Mouse (Mus musculus) embryo, embryonic 11.5 days (tissue): ENCODE data around the gene Gpr84.

Experiments
- DNase-seq: peaks from one replicate; pipeline ENCODE4 v3.0.0-alpha.2; 2012; ENCODE audit warnings: low read depth, low spot score

Gene Gpr84

GRCm38 (mm10) chr15:103307125-103307524 lies 3.3 kb downstream of the Gpr84 start:
- no peak for DNase-seq

GRCm38 (mm10) chr15:103305792-103306645 lies 4.4 kb downstream of the Gpr84 start:
- no peak for DNase-seq

- peak; percentile 99 for DNase-seq
These were observed 5.2 kb downstream of the Gpr84 start for GRCm38 (mm10) chr15:103305070-103305678.

- DNase-seq: no peak
These were observed 5.8 kb downstream of the Gpr84 start for GRCm38 (mm10) chr15:103304616-103304969.

GRCm38 (mm10) chr15:103303916-103304615 lies 6.3 kb downstream of the Gpr84 start:
- DNase-seq: peak; percentile 62

GRCm38 (mm10) chr15:103302341-103303021 lies 7.9 kb downstream of the Gpr84 start:
- peak; percentile 67 for DNase-seq

- DNase-seq: no peak
These were observed 8.7 kb downstream of the Gpr84 start for GRCm38 (mm10) chr15:103301547-103302340.

GRCm38 (mm10) chr15:103301046-103301445 lies 9.4 kb downstream of the Gpr84 start:
- DNase-seq: peak; percentile 83

GRCm38 (mm10) chr15:103300560-103300959 lies 9.9 kb downstream of the Gpr84 start:
- no peak for DNase-seq

- peak; percentile 69 for DNase-seq
These were observed 10.3 kb downstream of the Gpr84 start for GRCm38 (mm10) chr15:103300067-103300471.

GRCm38 (mm10) chr15:103299644-103300043 lies 10.8 kb downstream of the Gpr84 start:
- DNase-seq: no peak

- no peak for DNase-seq
These were observed 11.4 kb downstream of the Gpr84 start for GRCm38 (mm10) chr15:103298861-103299616.

GRCm38 (mm10) chr15:103298026-103298425 lies 12.4 kb downstream of the Gpr84 start:
- DNase-seq: no peak

GRCm38 (mm10) chr15:103297313-103297712 lies 13.1 kb downstream of the Gpr84 start:
- no peak for DNase-seq

- DNase-seq: peak; percentile 59
These were observed 14.6 kb downstream of the Gpr84 start for GRCm38 (mm10) chr15:103295851-103296250.

GRCm38 (mm10) chr15:103294649-103295048 lies 15.8 kb downstream of the Gpr84 start:
- DNase-seq: no peak

- DNase-seq: no peak
These were observed 17.0 kb downstream of the Gpr84 start for GRCm38 (mm10) chr15:103293375-103293774.

- no peak for DNase-seq
These were observed 17.6 kb downstream of the Gpr84 start for GRCm38 (mm10) chr15:103292673-103293345.

GRCm38 (mm10) chr15:103290843-103291242 lies 19.6 kb downstream of the Gpr84 start:
- DNase-seq: no peak

GRCm38 (mm10) chr15:103290417-103290816 lies 20.0 kb downstream of the Gpr84 start:
- DNase-seq: no peak
